Mouse (Mus musculus) cerebellum, adult 11-12 months (tissue): Measurements from ENCODE around the gene Hoxc13.

ENCODE experiments used
- DNase-seq: peaks from one replicate; pipeline ENCODE4 v3.0.0; 2022

Gene Hoxc13

DNA sequence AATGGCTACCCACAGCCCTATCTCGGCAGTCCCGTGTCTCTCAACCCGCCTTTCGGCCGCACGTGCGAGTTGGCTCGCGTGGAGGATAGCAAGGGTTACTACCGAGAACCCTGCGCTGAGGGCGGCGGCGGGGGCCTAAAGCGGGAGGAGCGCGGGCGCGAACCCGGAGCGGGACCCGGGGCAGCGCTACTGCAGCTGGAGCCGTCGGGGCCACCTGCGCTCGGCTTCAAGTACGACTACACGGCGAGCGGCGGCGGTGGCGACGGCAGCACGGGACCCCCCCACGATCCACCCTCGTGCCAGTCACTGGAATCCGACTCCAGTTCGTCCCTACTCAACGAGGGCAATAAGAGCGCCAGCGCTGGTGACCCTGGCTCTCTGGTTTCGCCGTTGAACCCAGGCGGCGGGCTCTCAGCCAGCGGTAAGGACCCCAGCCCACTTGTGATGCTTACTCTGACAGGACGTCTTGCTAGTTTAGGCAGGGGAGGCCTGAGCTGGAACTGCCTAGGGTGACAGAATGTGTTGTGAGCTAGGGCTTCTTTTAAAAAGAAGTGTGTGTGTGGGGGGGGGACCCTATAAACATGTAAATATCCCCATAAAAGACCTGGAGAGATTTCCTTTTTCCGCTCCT, 16.2 kb downstream of the Hoxc13 start:
- no peak for DNase-seq

DNA sequence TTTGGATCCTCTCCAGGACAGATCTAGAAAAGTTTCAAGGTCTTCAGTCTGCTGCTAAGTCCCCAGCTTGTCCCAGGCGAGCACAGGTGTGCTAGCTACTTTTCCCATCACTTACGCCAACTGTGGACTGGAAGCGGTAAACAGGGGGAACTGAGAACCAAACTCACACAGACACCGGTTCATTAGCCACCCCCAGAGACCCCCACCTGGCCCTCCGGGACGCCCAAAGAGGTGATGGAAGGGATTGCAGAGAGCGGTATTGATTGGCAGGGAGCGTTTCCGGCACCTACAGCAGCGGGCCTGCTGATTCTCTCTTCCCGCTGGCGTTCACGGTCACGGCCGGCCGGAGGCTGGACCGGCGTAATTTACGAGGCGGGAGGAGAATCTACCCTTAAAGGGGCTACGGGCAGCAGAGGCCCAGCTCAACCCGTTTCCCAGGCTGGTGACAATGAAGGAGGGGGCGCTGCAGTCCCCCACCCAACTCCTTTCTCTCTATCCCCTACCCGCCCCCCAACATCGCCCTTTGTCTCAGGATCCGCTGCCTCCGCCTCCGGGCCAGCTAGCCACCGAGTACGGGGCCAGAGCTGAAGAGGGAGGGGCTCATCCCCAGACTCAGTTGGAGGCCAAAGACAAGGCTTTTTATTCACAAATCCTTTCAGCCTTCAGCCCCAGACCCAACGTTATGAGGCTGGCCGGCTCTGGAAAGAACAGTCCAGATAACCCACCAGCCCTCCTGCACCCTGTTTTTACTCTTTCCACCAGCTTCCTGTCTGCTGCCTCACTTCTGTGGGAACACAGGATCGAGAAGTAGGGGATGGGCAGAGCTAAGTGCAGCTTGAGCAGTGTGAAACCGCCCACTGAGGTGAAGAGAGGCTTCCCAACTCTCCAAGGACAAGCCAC, 18.6 kb downstream of the Hoxc13 start:
- DNase-seq: no peak

GRCm38 (mm10) chr15:102942739-102943467, 22.0 kb downstream of the Hoxc13 start:
- no peak for DNase-seq

GRCm38 (mm10) chr15:102943468-102943813, 22.5 kb downstream of the Hoxc13 start:
- no peak for DNase-seq

DNA sequence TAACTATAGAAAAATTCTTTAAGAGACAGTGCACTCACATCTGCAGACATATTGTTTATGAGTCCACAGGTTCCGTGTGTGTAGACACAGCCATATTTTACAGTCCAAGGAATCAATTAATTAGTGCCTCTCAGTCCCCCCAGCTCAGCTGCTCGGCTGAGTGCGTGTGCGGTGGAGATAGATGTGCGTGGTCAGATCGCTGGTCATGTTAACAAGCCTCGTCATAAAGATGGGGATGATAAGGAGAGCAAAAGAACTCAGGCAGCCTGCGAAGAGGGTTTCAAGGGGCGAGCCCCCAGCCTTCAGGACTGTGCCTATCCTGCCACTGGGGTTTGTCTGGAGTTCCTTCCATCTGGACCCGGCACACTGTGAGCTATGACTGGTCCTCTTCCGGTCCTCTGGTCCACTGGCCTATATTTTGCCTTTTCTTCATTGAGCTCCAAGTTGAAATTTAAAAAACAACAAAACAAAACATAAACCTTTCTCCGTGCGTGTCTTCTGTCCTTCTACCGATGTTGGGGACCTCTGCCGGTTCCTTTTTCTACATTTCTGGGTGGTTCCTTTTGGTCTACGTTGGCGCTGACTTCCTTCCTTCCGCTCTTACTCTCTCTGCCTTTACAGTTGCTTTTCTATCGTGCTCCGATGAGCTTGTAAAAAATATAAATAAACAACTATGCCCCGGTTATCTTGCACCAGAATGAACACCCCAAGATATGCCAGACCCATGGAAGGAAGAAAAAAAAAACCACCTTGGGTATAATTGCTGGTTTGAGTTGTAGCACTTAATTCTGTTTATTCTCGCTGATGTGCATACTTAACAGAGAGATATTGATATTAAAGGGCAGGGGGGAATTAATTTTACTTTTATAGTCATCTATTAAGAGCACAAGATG, 24.5 kb downstream of the Hoxc13 start:
- no peak for DNase-seq

- DNase-seq: no peak
These were observed 26.4 kb downstream of the Hoxc13 start for GRCm38 (mm10) chr15:102947276-102947675.

DNA sequence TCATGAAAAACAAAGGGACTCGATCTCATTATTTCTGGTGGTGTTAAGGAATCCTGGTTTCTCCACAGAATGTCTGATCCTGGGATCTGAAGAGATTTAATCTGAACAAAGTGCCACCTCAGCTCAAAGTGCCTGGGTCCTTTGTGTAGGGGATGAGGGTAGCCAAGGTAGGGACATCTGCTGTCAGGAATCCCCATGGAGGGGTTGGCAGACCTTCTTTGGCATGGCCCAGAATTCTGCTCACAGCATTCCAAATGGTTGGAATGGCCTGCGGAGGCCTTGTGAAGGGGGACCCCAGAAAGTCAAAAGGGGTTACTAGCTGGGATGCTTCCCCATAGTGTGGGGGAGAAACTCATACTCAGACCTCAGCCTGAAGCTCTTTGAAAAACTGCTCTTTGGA, 27.9 kb downstream of the Hoxc13 start:
- no peak for DNase-seq

- DNase-seq: no peak
These were observed 28.8 kb downstream of the Hoxc13 start for GRCm38 (mm10) chr15:102949696-102950095.

DNA sequence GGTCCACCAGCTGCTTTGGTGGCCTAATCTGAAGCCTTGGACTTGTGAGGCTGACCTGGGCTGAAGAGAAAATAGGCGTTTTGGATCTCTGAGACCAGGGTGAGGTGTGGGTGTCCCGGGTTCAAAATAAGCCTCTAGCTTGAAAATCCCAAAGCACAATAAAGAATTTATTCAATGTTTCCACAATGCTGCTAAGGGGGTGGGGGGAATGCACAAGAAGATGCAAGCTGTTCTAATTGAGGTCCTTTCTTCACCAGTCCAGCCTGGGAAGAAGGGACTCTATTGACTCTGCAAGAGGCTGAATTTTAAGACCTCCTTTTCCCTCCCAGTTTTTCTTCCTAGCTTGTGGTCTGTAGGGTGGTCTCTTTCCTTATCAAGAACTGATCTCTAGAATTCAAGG, 30.0 kb downstream of the Hoxc13 start:
- no peak for DNase-seq

- no peak for DNase-seq
These were observed 32.7 kb downstream of the Hoxc13 start for GRCm38 (mm10) chr15:102953561-102953960.

DNA sequence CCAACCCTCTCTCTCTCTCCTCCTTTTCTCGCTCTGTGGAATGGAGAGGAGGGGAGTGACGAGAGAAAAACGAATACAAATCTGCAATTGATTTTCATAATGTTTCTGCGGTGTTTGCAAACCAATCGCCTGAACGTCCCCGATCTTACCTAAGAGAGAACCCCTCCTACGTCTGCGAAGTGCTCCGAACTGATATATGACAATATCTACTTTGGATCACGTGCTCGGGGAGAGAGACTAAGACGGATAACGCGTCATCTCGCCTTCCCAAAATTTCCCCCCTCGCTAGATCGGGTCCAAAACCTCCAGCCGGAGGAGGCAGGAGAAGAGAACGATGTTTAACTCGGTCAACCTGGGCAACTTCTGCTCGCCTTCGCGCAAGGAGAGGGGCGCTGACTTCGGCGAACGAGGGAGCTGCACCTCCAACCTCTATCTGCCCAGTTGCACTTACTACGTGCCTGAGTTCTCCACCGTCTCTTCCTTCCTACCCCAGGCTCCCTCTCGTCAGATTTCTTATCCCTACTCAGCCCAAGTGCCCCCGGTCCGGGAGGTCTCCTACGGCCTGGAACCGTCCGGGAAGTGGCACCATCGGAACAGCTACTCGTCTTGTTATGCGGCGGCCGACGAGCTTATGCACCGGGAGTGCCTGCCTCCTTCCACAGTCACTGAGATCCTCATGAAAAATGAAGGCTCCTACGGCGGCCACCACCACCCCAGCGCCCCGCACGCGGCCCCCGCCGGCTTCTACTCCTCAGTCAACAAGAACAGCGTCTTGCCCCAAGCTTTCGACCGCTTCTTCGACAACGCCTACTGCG, 33.5 kb downstream of the Hoxc13 start, which contains the start of gene Hoxc11:
Gene Hoxc11, plus strand, starts transcription at position 236 of the 815 bp plus-strand sequence.
- no peak for DNase-seq

DNA sequence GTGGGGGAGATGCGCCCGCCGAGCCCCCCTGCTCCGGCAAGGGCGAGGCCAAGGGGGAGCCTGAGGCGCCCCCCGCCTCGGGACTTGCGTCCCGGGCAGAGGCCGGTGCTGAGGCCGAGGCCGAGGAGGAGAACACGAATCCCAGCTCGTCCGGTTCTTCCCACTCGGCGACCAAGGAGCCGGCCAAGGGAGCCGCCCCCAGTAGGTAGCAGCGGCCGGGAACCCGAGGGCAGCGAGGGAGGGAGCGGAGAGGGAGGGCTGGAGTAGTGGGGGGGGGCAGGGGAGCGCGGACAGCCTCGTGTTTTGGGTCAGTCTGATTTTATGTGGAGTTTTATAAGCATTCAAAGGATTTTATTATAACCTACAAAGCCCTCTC, 34.1 kb downstream of the Hoxc13 start:
- no peak for DNase-seq

DNA sequence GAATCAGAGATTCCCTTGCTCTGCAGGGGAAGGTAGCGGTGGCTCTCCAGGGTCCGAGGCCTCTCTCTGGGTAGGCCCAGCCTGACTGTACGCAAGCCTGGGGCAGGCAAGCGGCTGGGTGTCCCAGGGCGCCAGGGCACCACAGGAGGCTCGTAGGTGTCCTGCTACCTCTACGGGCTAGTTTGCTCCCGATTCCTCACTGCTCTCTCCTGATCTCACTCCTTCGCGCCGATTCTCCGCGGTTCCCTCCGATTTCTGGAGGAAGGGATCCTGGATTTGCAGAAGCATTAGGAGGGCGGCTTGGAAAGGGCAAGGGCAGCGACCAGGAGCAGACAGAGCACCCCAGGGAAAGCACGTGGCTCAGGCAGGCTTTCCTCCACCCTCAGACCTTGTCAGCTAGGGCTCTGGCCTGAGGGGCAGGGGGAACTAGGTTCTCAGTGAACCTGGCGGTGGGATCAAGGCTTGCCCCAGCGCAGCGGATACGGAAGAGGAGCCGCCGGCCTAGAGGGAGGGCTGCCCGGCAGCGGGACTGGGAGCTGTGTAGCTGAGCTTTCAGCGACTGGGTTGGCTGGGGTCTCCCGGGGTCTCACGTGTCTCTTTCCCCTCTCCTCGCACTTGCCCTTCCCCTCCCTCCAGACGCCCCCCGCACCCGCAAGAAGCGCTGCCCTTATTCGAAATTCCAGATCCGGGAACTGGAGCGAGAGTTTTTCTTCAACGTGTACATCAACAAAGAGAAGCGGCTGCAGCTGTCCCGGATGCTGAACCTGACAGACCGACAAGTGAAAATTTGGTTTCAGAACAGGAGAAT, 35.1 kb downstream of the Hoxc13 start:
- no peak for DNase-seq

DNA sequence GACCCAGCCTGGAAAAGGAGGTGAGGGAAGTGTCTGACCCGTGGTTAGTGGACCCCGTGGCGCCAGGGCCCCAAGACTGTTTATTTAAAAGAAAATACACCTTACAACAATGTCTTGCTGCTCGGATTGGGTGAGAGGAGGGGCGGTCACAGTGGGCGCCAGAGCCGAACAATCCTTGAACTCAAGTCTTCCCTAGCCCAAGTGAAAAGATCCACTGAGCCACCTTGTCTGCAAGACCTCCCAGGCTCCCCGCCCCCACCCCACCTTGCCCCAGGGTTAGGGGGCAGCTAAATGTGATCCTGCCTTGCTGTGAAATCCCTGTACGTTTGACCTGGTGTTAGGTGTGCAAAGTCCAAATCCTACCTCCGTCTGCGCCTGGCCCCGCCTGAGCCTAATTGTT, 36.0 kb downstream of the Hoxc13 start:
- no peak for DNase-seq

- no peak for DNase-seq
These were observed 38.8 kb downstream of the Hoxc13 start for GRCm38 (mm10) chr15:102959663-102960191.

GRCm38 (mm10) chr15:102961728-102962127, 40.8 kb downstream of the Hoxc13 start:
- no peak for DNase-seq

GRCm38 (mm10) chr15:102962492-102962891, 41.6 kb downstream of the Hoxc13 start:
- no peak for DNase-seq

GRCm38 (mm10) chr15:102963259-102963658, 42.4 kb downstream of the Hoxc13 start:
- DNase-seq: no peak

DNA sequence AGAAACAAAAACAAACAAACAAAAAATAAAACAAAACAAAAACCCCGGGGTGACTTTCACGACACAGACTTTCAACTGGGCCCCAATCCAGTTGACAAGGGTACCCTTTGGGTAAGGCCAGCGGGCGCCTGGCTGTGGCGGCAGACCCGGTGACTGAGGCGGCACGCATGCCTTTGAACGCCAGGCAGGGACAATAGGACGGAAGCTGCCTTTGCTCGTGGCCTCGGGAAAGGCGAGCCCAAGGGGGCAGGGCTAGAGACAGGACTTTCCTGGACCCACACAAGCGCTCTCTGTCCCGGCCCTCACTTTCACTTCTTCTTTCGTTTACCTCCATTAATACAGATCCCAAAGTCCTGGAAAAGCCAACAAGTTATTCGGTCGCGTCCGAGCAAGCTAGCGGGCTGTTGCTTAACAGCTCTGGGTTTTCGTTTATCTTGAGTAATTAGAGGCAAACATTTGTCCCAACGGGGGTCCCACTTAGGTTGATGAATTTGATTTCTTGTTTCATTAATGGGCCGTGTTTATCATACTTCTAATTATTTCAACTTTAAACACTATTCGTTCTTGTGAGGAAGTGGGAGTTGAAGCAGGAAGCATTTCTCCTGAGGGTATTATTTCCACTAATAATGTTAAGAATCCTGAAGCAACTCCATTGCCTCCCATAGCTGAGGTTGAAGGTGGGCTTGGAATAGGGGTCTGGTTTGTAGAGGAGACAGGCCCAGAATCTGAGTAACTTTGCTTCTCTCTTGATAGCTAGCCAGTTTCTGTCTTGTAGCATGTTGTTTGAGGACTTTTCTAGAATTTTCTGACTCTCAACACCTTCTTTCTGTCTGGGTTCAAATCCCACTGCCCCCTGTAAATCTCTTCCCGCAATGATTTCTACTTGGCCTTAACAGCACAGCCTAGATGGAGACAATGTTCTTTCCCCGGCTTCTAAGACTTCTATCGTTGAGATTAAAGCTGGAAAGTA, 43.1 kb downstream of the Hoxc13 start:
- DNase-seq: no peak
